Mouse (Mus musculus) fibroblast of lung, adult 2 months (primary cell): ENCODE measurements around the gene Pim1.

Experiments used
- DNase-seq: peaks from one replicate; pipeline ENCODE4 v3.0.0-alpha.2; 2011; ENCODE audit warnings: low read depth

The Pim1 gene

DNA sequence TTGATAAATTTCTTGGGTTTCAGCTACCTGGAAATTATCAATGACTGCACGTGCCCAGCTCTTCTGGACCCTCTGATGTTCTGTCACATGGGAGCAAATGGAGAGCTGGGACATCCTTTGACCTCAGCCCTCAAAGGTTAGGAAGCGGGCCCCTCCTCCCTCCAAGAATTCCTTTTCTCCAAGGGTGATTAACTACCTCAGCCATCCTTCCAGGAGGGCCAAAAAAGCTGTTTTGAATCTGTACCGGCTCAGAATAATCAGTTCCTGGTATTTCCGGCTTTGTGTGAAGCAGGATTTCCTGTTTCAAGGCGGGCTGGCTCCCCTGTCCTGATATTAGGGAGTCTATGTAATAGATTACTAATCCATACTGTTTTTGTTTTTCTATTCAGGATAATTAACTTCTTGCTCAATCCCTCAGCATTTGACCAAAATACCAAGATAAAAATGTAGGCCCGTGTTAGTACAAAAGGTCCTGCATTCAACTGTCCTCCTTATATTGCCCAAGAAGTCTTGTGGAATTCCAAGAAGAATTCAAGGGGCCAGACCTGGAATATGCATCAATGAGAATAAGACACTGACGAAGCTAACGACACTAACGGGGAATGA is 25.0 kb upstream of the Pim1 start:
- no peak for DNase-seq

DNA sequence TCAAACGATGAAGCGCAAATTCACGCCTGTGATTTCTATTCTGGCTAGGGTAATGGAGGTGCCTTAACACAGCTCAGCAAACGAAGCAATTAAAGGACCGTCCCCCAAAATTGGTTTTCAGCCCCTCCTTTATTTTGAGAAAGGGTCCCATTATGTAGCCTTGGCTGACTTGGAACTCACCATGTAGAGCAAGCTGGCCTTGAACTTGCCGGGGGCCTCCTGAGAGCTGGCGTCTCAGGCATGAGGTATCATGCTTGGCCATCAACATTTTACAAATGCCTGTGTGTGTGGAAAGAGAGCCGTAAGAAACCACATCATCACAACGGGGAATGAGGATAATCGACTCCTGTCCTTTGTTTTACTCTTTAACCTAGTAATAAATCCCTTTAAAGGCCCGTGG is 23.5 kb upstream of the Pim1 start:
- no peak for DNase-seq

DNA sequence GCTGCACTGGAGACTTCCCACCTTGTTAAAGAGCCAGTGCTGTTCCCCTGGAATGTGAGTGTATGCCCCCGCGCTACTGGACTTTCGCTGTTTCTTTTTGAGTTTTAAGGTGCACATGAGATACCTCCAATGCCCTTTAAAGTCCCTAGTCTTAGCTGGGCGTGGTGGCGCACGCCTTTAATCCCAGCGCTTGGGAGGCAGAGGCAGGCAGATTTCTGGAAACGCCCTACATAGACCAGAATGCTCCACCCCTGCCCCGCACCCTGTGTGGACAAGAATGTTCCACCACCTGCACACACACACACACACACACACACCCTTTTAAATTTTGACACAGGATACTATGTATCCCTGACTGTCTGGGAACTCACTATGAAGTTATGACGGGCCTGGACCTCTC is 17.1 kb upstream of the Pim1 start:
- DNase-seq: no peak

DNA sequence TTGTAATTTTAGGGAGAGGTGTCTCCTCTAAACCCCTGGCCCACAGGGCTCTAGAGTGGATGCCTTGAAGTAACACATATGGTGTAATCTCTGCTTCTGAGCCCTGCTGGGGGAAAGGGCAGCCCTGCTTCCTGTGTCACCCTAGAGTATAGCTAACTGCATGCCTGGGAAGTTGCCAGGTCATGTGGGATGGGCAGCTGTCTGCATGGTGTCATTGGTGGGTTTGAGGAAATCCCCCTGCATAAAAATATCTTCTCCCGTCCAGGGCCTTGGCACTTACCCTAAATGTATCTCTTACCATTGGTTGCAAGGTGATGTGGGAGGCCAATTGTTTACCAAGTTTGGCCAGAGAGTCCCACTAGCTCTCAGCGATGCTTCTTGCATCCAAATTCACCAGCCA is 16.5 kb upstream of the Pim1 start:
- no peak for DNase-seq

DNA sequence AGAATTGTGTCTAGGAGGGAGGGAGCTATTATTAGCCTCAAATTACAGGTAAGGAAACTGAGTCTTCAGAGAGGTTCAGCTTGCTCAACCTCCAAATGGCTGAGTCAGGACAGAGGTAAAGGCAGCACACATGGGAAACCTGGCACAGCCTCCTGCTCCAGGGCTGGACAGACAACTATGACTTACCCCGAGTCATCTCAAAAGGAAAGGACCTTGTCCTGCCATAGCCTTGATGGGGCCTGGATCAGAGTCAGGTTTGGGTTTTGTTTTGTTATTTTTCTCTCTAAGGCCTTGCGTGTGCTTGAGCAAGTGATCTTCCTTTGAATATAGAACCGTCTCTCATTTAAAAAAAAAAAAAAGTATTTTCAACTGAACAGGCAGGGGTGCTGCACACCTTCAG is 15.4 kb upstream of the Pim1 start:
- no peak for DNase-seq

DNA sequence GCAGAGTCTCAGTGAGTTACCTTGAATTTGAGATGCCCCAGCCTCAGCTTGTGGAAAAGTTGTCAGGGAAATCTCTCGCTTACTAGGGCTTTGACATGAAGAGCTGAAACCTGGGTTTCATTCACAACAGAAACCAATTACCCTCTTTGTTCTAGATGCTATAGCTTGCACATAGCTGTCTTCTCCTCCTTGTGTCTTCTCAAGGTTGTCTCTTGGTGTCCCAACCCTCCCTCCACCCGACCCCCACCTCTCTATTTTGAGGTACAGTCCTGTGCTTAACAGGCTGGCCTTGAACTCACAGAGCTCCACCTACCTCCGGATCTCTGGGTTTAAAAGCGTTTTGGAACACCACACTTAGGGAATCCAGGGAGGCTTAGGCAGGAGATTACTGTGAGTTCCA is 14.1 kb upstream of the Pim1 start:
- DNase-seq: no peak

DNA sequence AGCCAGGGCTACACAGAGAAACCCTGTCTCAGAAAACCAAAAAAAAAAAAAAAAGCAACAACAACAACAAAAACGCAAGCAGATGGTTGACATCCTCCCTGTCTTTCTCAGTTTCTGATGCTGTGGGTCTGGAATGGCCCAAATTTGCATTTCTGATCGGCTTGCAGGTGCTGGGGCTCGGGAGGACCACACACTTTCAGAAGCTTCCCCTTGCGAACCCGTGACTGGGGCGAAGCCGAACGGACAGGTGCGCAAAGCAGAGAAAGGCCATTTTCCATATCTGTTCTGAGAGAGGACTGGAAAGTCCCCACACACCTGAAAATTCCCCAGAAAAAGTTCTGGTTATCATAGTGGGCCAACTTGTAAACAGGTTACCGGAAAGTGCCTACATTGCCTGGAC is 13.2 kb upstream of the Pim1 start:
- DNase-seq: no peak

DNA sequence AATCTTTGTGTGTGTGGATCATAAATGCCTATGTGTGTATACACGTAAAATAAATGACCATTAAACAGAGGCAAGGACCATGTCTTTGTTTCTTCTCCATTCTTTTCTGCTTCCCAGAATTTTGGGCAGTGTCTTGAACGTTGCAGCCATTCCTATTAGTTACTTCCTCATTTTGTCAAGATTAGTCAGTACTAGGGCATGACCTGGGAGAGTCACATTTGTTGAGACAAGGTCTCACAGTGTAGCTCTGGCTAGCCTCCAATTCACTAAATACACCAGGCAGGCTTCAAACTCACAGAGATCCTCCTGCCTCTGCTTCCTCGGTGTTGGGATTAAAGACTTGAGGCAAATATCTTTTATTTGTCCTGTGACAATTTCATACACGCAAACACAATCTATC is 12.3 kb upstream of the Pim1 start:
- no peak for DNase-seq

DNA sequence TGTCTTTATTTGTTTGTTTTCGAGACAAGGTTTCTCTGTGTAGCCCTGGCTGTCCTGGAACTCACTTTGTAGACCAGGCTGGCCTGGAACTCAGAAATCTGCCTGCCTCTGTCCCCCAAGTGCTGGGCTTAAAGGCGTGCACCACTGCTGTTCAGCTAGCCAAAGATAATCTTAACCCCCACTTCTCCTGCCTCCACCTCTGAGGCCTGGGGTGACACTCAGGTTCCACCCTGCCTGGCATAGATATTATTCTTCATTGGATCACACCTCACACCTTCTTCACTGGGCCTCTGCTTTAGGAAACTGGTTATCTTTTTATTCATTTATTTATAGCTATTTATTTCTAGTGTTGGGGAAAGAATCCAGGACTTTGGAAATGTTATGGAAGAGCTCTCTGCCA is 10.3 kb upstream of the Pim1 start:
- no peak for DNase-seq

DNA sequence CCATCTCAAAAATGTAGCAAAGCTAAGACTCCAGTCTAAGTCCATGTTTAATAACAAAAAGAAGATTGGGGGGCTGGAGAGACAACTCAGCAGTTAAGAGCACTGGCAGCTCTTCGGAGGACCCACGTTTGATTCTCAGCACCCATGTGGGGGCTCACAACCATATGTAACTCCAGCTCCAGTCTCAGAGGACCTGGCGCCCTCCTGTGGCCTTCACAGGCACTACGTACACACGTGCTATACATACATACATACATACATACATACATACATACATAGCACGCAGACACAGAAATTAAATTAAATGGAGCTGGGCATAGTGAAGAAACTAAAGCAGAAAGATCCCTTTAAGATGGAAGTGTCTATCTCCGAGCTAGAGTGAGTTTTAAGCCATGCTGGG is 7.9 kb upstream of the Pim1 start:
- DNase-seq: no peak

DNA sequence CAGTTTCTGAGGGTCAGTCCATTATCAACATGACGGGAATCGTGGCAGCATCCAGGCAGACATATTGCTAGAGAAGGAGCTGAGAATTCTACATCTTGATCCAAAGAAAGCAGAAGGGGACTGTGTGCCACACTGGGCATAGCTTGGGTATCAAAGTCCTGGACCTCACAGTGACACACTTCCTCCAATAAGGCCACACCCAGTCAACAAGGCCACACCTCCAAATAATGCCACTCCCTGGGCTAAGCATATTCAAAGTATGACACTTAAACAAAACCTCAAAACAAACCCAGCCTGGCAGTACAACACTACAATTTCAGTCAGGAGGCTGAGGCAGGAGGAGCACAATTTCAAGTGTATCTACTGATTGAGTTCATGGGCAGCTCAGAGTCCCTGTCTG is 7.3 kb upstream of the Pim1 start:
- DNase-seq: no peak

DNA sequence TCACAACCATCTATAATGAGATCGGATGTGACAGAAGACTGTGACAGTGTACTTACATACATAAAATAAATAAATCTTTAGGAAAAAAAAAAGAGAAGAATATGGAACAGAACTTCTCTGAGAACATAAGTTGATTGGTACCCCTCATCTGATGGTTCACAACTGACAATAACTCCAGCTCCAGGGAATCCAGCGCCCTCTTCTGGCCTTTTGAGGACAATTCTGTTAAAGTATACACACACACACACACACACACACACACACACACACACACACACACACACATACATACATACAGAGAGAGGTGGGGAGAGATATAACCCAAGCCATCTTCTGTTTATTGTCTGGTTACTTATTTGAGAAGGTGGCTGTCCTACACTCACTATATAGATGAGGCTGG is 6.1 kb upstream of the Pim1 start:
- DNase-seq: no peak

DNA sequence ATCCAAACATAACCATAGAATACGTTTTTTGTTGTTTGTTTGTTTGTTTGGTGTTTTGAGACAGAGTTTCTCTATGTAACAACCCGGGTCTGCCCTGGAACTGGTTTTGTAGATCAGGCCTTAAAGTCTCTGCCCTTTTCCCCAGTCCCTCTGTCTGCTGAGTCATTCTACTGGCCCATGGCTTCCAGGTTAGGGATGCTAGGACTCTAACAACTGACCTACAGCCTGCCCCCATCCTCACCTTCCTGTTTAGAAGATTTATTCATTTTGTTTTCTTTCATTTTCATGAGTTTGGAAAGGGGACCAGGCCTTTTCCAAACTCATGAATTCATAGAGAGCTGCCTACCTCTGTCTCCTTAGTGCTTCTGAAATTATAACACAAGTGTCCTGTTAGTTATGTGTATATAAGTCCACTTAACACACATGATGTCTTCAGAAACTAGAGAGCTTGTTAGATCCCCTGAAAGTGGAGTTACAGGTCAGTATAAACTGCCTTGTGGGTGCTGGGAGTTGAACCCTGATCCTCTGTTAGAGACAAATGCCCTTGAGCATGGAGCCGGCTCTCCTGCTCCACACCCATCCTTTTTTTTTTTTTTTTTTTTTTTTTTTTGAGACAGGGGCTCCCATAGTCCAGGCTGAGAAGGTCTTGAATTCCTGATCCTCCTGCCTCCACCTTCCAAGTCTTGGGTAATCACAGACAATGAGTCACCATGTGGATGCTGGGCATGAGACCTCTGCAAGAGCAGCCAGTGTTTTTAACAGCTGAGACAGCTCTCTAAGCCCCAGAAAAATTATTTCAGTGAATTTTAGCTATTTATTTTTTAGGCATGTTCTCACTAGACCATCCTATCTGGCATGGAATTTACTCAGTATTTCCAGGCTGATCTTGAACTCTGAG is 5.0 kb upstream of the Pim1 start:
- peak; percentile 92 for DNase-seq

DNA sequence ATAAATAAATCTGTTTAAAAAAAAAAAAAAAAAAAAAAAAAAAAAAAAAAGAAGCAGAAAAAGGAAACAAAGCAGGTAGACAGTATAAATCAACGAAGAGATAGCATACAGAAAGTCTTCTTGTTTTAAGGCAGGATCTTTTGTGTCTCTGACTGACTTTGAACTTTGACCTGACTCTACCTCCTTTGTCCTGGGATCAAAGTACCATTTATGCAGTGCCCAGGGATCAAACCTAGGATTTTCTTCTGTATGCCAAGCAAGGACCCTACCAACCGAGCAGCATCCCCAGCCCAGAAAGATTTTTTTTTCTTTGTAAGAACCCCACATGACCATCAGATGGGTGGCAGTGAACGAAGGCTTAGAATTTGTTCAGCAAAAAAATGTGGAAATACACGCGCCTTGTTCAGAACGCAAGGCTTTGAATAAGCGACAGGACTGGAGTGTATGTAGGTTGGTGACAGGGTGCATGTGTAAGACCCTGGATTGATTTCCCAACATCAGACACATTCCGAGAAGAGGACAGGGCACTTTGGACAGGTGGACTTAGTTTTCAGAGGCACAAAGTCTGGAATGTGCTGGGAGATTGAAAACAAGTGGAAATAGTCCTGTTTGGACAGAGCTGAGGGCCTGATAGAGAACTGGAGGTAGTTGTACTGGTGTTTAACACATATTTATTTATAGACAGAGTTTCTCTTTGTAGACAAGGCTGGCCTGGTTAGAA is 2.1 kb upstream of the Pim1 start:
- DNase-seq: no peak

DNA sequence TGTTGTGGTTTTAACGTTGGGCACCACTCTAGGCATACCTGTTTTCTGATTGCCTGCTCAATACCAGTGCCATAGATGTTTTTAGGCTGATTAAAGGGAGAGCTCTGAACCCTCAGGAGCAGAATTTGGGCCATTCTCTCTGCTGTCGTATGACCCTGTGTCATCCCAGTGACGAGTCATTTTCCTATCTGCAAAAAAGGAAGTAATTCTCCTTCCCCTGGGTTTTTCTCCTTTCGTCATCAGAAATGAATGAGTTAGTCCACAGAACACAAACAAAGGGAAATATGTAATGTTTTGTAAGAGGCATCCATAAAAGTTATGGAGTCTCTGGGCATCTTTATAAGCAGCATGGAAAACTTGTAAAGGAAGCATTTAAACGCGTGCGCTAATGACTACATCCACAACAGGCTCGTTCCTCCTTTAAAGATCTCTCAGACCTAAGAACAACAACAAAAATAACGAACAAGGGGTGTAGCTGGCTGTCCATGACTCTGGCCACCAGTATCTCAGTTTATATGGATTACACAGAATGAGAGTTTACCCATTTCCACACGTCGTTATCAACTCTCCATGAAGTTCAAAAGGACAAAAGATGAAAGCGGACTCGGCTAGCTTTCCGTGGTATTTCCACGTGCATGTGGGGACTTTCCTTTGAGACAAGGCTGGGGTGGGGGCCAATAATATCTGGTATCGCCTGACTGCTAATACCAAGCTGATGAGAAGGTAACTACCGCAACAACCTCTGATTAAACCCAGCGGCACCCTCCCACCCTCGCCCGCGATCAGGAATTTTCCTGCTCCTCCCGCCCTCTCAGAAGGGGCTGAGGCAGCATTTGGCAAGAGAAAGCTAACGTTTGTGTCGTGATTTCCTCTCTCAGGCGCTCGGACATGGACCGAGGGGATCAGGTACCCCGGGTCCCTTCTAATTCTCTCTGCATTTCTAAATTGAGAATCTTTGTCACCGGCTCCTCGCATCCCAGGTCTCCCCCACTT is 1.3 kb upstream of the Pim1 start:
- DNase-seq: peak; percentile 42

DNA sequence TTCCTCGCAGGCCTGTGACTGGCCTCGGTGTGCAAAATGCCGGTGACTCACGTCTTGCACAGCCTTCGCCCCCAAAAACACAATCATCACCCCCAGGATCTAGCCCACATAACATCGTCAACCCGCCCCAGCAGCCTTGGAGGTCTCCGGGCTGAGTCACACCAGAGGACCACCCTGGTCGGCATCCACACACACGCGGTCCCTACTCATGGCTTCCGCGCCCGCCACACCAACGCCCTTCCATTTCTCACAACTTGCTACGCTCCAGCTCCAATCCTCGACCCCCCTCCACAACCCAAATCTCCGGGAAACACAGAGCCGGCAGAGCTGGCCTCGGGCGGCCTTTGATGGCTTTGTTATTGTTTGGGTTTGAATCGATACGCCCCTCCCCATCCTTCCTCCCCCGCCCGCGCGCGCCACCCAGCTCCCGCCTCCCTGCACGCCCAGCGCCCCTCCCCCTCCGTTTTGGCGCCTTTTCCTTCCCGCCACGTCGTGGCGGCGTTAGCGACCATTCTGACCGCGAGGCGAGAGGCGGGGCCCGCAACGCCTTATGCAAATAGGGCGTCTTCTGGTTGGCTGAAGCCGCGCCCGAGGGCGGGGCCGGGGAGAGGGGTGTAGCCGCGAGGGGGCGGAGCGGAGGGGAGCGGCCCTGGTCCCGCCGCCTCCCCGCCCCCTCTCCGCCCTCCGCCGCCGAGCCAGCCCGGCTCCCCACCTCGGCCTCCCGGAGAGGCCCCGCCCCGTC is 411 bp upstream of the Pim1 start:
- peak; percentile 90 for DNase-seq

DNA sequence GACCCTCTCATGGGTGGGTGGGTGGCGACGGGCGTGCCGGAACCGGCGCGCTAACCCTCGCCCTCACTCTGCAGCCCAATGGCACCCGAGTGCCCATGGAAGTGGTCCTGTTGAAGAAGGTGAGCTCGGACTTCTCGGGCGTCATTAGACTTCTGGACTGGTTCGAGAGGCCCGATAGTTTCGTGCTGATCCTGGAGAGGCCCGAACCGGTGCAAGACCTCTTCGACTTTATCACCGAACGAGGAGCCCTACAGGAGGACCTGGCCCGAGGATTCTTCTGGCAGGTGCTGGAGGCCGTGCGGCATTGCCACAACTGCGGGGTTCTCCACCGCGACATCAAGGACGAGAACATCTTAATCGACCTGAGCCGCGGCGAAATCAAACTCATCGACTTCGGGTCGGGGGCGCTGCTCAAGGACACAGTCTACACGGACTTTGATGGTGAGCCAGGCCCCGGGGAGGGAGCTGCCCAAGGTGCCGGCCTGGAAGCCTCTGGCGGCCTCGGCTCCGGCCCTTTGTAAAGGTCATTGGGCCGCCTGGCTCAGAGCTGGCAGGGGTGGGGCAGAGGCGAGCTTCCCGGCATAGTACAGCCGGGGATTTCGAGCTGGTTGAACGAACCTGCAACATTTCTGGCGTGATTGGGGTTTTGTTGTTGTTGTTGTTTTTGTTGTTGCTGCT is 1.2 kb downstream of the Pim1 start:
- DNase-seq: no peak

DNA sequence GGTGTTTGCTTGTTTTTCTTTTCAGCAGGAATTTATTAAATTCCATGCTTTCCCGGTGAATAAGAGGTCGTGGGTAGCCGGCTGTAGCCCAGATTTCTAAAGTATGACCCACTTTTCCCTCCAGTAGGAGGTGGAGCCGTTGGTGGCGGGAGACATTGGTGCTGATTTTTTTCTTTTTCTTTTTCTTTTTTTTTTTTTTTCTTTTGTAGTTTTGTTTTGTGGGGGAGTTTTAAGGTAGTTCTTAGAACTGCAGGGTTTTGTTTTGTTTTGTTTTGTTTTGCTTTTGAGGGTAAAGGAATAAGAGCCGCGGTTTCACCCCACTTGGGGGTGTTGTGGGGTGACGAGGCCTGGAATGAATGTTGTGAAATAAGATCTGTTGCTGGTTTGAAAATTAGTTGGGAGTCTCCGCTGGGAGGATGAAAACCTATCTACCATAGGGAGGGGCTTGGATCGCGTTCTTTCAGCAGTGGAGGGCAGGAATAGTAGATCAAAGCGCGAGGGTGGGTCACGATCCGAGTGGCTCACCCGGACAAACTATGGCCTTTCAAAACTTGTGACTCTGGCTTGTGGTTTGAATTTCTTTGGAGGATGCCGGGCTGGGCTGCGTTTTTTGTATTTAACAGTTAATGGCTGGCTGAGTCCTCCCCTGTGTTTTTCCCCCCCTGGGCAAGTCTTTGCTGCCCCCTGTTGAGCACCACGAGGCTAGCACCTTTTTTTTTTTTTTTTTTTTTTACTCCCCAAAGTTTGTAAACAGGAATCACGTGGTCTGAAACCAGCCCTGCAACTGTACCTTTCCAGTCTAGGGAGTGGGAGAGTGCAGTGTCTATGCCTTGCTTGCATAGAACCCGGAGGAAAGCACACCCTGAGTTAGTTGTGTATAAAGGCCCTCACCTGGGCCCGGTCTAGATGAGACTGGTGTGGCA is 2.0 kb downstream of the Pim1 start:
- DNase-seq: peak; percentile 72

DNA sequence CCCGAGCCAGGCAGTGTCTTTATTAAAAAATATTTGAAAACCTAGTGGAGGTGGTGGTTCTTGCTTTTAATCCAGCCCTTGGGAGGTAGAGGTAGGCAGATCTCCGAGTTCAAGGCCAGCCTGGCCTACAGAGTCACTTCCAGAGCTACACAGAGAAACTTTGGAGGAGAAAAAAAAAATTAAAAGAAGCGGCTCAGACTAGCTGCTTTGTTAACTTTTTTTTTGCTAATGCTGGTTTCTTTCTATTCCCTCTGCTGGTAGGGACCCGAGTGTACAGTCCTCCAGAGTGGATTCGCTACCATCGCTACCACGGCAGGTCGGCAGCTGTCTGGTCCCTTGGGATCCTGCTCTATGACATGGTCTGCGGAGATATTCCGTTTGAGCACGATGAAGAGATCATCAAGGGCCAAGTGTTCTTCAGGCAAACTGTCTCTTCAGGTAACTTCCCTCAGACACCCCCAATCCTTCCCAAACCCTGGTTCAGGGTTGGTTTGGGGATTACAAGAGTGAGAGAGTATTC is 3.0 kb downstream of the Pim1 start:
- DNase-seq: no peak
